Mouse (Mus musculus) small intestine, adult 2 months (tissue): ENCODE data around the gene Hydin. TPM values are rescaled to one million over a fixed set of nuclear protein-coding genes. Genes with fewer than 3 reads are reported as not detected.

Experiments
- H3K27ac ChIP-seq: fragments of 200-500 bp; 2 replicates; pipeline ENCODE4 v1.5.1; 2012; ENCODE audit warnings: low read depth, low read length, control low read depth, inconsistent platforms; ENCODE audit not compliant: insufficient read depth
- H3K27me3 ChIP-seq: fragments of 200-500 bp; 2 replicates; pipeline ENCODE4 v1.6.1; 2012; ENCODE audit warnings: mild to moderate bottlenecking, moderate library complexity, low read length, inconsistent platforms; ENCODE audit not compliant: control insufficient read depth, insufficient read depth
- H3K36me3 ChIP-seq: fragments of 200-500 bp; 2 replicates; pipeline ENCODE4 v1.6.1; 2012; ENCODE audit warnings: mild to moderate bottlenecking, low read length, control low read depth, inconsistent platforms; ENCODE audit not compliant: control insufficient read depth, insufficient read depth
- H3K4me1 ChIP-seq: fragments of 200-500 bp; 2 replicates; pipeline ENCODE4 v1.6.1; 2012; ENCODE audit warnings: low read length, inconsistent platforms, mixed read lengths; ENCODE audit not compliant: control insufficient read depth, insufficient read depth, insufficient read length
- H3K4me3 ChIP-seq: fragments of 200-500 bp; 2 replicates; pipeline ENCODE4 v1.5.1; 2012; ENCODE audit warnings: low read depth, mild to moderate bottlenecking, control low read depth, inconsistent platforms, low read length, moderate library complexity
- CTCF ChIP-seq: fragments of 200-500 bp; IDR thresholded peaks from 2 replicates; pipeline ENCODE4 v1.5.1; 2012; ENCODE audit warnings: low read depth, mild to moderate bottlenecking, control low read depth, inconsistent platforms, low read length, moderate library complexity, mixed read lengths; ENCODE audit not compliant: insufficient replicate concordance, insufficient read length; ENCODE audit errors: extremely low read depth
- POLR2A ChIP-seq: fragments of 200-500 bp; IDR thresholded peaks from 2 replicates; pipeline ENCODE4 v1.6.1; 2012; ENCODE audit warnings: low read depth, mild to moderate bottlenecking, control low read depth, inconsistent platforms, low read length, moderate library complexity
- WGBS: fragments of 180-500 bp; shearing (Covaris S2); methylation state at CpG from one replicate; pipeline ENCODE4 v1.1.7; 2018; 5-methylcytosine and 5-hydroxymethylcytosine counted together
- polyA plus RNA-seq: library from polyadenylated mRNA; depleted of rRNA; stranded (reverse); fragments of >200 nt; gene quantifications from 2 replicates; pipeline ENCODE4 v1.2.3, GENCODE M21; 2012

The Hydin gene
- polyA plus RNA-seq, 1 experiment = not detected

- TF ChIP-seq CTCF (no peak), POLR2A (no peak)
- H3K36me3 ChIP-seq = peaks cover 42% of the 10 kb centered on the region
- no peak overlapping the region for H3K27ac ChIP-seq
- no peaks in the 10 kb centered on the region for H3K27me3 ChIP-seq
- no peaks in the 10 kb centered on the region for H3K4me1 ChIP-seq
- H3K4me3 ChIP-seq = no peak overlapping the region
- 92% methylated on average over 3 of the region's 3 CpGs for WGBS
Observed at GRCm38 (mm10) chr8:110633814-110634213, 367.0 kb downstream of the Hydin start.

DNA sequence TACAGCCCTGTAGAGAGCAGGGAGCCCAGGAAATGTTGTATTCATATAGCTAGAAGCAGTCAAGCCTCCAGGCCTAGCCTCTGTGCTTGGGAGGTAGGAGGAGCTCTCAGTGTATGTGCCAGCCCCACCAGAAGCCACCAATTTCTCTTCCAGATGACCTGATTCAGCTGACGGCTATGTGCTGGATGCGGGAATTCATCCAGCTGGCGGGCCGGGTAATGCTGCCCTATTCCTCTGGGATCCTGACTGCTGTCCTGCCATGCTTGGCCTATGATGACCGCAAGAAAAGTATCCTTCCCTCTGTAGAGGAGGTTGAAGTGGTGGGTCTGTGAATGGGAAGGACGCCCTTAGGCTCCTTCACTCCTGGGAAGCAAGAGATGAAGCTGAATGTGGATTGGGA, 369.4 kb downstream of the Hydin start:
- H3K4me1 ChIP-seq = no peaks in the 10 kb centered on the region
- peaks cover 46% of the 10 kb centered on the region for H3K36me3 ChIP-seq
- 95% methylated on average over 6 of the region's 6 CpGs for WGBS
- TF ChIP-seq POLR2A (no peak), CTCF (no peak)
- no peak overlapping the region for H3K4me3 ChIP-seq
- no peaks in the 10 kb centered on the region for H3K27me3 ChIP-seq
- H3K27ac ChIP-seq = no peak overlapping the region

DNA sequence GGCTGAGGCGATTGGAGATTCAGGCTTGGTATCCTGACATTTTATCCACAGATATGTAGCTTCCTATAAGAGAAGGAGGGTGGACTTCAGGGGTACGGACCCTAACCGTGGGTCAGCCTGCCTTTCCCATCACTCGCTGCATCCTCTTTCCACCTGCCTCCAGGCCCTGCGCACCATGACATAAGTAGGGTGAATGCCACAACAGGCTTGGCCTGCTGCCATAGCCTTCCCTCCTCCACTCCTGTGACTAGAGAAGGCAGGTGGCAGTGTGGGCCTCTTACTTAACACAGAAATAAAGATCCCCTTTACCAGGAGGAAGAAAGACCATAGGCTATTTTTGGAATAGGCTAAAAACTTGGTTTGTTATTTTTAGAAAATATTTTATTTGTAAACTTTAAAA, 375.6 kb downstream of the Hydin start:
- no peak overlapping the region for H3K4me3 ChIP-seq
- H3K36me3 ChIP-seq = peaks cover 19% of the 10 kb centered on the region
- WGBS = 91% methylated on average over 5 of the region's 5 CpGs
- no peaks in the 10 kb centered on the region for H3K27me3 ChIP-seq
- no peak for TF ChIP-seq POLR2A
- no peak for TF ChIP-seq CTCF
- H3K4me1 ChIP-seq = peaks cover 2% of the 10 kb centered on the region; the same call in 1 of the 2 replicates
- no peak overlapping the region for H3K27ac ChIP-seq

- H3K27ac ChIP-seq = no peak overlapping the region
- H3K4me1 ChIP-seq = peaks cover 2% of the 10 kb centered on the region; the same call in 1 of the 2 replicates
- no peak for TF ChIP-seq POLR2A
- TF ChIP-seq CTCF = no peak
- H3K36me3 ChIP-seq = peaks cover 17% of the 10 kb centered on the region
- H3K4me3 ChIP-seq = no peak overlapping the region
- no peaks in the 10 kb centered on the region for H3K27me3 ChIP-seq
- 78% methylated on average over 4 of the region's 4 CpGs for WGBS
Observed at GRCm38 (mm10) chr8:110643177-110643576, 376.4 kb downstream of the Hydin start.

GRCm38 (mm10) chr8:110644422-110644821, 377.6 kb downstream of the Hydin start:
- no peak for TF ChIP-seq POLR2A
- no peak for TF ChIP-seq CTCF
- Histone ChIP-seq H3K4me1 (peaks cover 2% of the 10 kb centered on the region; the same call in 1 of the 2 replicates), H3K4me3 (no peak overlapping the region), H3K36me3 (peaks cover 20% of the 10 kb centered on the region), H3K27ac (no peak overlapping the region), H3K27me3 (no peaks in the 10 kb centered on the region)
- 76% methylated on average over 4 of the region's 4 CpGs for WGBS

GRCm38 (mm10) chr8:110644901-110645300, 378.1 kb downstream of the Hydin start:
- Histone ChIP-seq H3K27me3 (no peaks in the 10 kb centered on the region), H3K4me3 (no peak overlapping the region), H3K27ac (no peak overlapping the region), H3K4me1 (peaks cover 2% of the 10 kb centered on the region; the same call in 1 of the 2 replicates), H3K36me3 (peaks cover 20% of the 10 kb centered on the region)
- TF ChIP-seq POLR2A (no peak), CTCF (no peak)
- 74% methylated on average over 2 of the region's 2 CpGs for WGBS

DNA sequence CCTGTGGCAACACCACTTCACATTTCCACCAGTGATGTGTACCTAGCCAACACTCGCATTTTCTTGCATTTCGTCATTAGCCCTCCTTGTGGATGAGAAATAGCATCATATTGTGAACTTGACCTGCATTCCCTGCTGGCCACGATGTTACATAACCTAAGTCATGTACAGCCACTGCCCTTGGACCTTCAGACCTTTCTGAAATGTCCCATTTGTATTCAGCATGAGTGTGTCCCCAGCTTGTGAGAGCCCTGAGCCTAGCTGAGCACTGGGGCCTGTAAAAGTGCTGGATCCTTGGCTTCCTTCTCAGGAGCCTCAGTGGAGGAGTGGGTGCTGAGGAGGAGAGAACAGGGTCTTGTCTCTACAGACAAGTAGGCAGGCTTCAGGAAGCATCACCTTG, 378.6 kb downstream of the Hydin start:
- Histone ChIP-seq H3K27me3 (no peaks in the 10 kb centered on the region), H3K27ac (no peak overlapping the region), H3K4me3 (no peak overlapping the region), H3K36me3 (peaks cover 17% of the 10 kb centered on the region), H3K4me1 (peaks cover 2% of the 10 kb centered on the region; the same call in 1 of the 2 replicates)
- 92% methylated on average over 3 of the region's 3 CpGs for WGBS
- no peak for TF ChIP-seq POLR2A
- TF ChIP-seq CTCF = no peak
